Mouse (Mus musculus) right cerebral cortex, postnatal 36 days (tissue): ENCODE data around the gene Sik3.

Experiments used
- DNase-seq, 2 experiments: peaks; one replicate each; pipeline ENCODE4 v3.0.0; 2022; ENCODE audit warnings: low spot score in 2 of 2, mixed read lengths in 1 of 2

The Sik3 gene

DNA sequence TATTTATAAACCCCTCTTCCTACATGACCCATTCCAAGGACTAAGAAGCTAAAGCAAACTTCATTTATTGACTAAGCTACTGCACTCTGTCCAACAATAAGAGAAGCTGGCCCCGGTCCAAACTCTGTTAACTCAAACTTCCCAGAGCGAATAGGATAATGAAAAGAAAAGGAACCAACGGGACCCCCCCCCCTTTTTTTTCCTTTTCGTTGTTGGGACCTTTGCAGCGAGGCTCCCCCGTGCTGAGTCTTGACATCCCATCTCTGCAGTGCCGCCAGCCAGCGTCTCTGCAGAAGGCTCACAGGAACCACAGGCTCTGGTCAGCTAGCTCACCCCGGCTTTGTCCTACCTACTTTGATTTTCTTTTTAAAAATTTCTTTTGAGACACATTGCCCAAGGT is 3.2 kb downstream of the Sik3 start:
- no peak for DNase-seq

DNA sequence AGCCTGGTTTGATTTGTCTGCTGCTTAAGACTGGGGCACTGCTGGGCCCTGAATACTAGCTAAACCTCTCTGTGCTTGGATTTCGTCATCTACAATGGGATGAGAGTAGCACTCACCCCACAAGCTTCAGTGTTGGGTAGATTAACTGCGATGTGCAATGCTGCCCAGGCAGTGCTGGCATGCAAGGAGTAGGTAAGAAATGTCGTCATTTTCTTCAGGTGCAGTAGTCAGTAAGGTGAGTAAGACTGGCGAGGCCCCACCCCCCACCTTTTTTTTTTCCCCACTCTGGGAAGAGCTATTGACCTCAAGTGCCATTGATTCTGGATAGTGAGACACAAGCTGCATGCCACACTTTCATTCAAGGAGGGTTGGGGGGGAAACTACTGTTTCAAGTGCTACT is 3.8 kb downstream of the Sik3 start:
- no peak for DNase-seq

DNA sequence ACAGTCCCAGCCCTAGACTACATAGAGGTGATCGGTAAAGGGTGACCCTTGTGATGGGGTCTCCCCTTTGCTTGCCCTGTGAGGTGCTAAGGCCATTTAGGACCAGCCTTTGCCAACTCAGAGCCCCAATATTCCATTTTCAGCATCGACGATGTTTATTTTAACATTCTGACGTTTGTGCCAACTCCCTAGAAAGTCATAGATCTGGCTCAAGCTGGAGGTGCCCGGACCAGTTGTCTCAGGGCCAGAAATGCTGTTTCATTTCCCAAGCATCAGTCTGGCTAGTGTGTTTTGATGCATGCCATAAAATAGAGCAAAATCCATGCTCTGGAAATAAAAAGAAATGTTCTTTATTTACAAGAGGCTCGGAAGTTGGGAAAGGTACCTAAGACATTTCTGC is 5.7 kb downstream of the Sik3 start:
- no peak for DNase-seq

DNA sequence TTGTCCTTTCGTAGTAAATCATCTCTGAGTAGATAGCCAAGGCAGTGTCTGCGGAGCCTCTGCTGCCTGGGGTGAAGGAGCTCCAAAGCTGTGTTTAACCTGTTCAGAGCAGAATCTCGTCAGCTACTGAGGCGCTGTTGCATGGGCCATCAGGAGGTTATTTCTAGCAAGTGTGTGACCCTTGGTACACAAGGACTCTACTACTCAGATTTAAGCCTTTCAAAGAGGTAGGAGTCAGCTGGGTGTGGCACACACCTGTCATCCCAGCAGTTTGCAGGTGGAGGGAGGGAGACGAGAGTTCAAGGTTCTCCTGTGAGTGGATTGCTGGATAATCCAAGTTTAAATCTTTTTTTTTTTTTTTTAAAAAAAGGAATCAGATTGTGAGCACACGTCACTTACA is 7.4 kb downstream of the Sik3 start:
- no peak for DNase-seq

DNA sequence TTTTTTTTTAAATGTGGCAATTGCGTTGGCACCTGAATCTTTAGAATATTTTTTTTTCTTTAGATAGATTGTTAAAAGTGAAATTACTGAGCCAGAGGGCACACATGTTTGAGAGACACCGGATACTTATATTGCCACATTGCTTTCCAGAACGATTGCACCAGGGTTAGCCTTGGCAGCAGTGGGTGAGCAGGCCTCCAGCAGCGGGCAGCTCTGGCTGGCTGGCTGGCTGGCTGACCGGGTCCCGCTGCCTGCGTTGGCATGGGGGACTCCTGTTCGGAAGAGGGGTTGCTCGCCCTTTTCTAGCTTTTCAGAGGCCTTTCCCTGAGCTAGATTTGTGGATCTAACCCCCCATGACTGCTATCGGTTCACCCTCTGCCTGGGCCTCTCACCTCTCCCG is 11.0 kb downstream of the Sik3 start:
- no peak for DNase-seq

DNA sequence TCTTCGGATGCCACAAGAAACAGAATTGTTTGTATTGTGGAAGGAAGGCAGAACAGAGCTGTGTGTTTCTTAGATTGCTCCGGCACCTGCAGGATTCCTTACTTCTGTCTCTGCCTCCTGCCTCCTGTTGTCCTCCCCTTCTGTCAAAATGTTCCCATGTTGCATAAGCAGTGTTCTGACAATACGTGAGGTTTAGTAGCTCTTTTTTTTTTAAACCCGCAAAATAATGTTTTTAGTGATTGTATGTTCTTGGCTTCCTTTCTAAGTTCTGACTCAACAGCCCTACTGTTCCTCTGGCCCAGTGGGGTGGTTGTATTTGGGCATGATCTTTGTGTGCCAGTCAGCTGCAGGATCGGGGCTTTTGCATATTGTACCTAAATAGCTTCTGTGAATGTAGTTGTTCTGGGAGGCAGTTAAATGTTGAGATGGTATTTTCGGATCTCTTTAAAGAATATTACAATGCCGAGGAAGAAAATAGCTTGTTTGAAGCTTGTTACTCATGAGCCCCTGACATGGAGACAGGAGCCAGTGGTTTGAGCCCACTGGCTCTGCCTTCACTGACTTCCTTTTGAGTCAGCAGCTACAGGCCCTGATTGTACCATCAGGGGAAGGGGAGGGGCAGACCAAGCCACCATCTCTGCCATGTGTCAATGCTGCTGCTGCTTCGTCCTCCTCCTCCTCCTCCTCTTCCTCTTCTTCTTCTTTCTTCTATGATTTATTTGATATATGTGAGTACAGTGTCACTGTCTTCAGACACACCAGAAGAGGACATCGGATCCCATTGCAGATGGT is 13.6 kb downstream of the Sik3 start:
- DNase-seq: peak in 1 of 2 experiments; percentile 17

DNA sequence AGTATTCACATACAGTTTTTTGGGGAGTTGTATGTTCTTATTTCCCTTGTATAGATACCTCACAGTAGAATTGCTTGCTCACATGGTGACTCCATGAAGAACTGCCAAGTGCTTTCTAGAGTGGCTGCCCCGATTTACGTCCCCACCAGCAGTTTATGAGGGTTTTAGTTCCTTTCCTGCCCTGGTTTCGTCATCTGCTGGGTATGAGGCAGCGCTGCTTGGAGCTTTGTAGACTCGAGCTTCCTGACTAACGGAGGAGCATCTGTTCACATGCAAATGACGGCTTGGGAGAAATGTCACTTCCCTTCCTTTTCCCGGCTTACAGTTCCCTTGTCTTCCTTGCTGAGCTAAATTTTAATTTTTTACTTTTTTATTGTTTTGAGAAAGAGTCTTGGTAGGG is 15.4 kb downstream of the Sik3 start:
- no peak for DNase-seq

DNA sequence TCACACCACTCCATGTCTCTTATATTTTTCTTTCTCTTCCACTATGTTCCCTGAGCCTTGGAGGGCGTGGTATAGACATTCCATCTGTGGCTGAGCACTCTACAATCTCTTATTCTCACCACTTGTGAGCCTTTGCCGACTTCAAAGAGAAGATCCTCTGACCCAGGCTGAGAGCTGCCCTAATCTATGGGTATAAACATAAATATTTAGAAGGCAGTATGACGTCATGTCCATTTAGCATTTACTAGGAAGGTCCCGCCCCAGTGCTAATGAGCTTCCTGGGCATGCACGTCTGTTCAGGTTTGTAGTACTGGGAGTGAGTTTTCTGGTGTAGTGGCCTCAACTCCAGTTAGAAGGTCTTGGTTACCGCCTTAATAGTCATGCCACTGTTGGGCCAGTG is 16.9 kb downstream of the Sik3 start:
- DNase-seq: no peak

DNA sequence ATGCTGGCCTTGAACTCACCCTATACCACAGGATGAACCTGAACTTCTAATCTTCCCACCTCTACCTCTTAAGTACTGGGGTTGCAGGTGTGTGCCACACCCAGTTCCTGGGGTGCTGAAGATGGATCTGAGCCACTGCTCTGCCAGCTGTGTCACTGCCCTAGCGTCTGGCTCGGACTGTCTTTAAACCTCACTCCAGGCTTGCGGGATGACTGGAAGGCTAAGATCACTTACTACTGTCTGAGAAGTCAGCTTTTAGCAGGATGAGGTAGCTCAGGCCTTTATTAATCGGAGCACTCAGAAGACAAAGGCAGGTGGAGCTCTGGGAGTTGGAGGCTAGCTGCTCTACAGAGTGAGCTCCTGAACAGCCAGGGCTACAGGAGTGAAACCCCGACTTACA is 17.6 kb downstream of the Sik3 start:
- DNase-seq: no peak

DNA sequence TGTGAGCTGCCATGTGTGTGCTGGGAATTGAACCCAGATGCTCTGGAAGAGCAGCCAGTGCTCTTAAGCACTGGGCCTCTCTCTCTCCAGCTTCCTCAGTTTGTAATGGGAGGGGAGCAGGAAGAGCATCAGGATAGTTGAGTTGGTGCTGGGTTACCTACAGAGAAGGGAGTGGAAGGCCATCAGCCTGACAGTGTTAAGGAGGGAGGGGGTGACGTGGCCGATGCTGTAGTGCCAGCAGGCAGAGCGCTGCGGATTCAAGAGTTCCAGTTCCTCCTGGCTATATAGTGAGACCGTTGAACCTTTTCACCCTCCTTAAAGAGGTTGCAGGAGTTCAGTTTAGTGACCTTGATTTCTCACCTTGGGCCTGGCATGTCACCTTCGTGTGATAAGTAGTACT is 18.3 kb downstream of the Sik3 start:
- no peak for DNase-seq

DNA sequence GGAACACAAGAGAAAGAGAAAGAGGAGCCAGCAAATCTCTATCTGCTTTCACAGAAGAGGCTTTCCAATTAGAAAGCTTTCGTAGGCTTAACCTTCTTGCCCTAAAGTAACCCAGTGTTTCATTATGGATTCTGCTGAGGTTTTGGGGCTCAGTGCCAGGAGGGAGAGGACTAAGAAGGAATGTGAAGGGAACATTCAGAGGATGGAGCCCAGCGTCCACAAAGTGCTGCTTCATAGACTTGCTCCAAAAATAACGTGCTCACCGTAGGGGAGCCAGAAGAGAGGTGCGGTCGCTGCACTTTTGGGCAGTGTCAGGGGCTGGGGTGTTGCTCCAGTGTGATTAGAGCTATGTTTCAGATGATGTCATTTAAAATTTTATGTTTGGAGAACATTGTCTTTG is 19.6 kb downstream of the Sik3 start:
- DNase-seq: no peak

DNA sequence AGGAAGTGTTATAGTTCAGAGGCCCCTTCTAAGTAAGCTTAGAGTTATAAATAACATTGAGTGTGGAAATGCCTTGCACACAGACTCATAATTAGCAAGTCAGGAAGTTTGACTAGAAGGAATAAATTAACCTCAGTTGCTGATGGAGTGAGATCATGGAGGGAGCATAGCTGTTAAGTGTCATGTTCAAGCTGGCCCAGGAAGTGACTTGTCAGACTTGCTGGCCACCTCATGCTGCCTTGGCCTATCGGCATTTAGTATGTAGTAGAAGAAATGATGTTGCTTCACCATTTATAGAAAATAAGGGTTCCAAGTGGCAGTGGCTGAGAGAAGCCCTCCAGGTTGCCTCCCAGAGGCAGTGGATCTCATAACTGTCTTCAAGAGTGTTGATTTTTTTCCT is 20.4 kb downstream of the Sik3 start:
- no peak for DNase-seq

DNA sequence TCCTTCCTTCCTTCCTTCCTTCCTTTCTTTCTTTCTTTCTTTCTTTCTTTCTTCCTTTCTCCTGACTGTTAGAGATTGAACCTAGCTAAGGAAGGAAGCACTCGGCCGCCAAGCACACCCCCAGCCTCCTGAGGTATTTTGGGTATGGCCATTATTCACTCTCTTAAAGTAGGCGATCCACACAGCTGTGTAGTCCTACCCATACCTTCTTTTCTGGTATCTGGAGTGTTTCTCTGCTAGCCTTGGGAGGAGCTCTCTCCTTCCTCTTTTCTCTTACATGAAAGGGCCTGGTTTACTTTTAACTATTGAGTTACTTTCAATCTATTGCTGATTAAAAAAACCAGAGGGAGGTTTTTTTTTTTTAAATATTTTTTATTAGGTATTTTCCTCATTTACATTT is 21.2 kb downstream of the Sik3 start:
- no peak for DNase-seq

DNA sequence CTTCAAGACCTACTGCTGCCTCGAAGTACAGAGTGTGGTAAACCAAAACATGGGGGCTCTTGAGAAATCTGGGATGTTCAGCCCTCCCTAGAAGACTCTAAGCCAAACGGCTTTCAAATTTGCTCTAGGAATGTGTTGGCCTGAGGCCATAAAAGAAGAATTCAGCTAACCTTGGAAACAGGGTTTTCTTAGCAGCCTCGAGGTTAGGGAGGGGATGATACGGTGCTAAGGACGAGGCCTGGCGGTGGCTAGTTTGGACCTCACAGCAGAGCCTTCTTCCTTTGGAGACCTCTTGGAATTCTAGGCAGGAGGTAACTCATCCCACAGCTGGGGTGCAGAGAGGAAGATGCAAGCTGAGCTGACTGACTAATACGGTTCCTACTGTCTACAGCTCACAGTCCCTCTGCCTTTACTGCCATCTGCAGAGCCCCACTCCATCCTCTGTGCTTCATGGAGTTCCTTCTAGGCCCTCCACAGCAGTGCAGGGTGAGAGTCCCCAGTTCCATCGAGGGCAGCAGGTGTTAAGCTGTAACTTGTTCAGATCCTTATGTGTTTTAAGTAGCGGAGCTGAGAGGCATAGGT is 22.8 kb downstream of the Sik3 start:
- no peak for DNase-seq

DNA sequence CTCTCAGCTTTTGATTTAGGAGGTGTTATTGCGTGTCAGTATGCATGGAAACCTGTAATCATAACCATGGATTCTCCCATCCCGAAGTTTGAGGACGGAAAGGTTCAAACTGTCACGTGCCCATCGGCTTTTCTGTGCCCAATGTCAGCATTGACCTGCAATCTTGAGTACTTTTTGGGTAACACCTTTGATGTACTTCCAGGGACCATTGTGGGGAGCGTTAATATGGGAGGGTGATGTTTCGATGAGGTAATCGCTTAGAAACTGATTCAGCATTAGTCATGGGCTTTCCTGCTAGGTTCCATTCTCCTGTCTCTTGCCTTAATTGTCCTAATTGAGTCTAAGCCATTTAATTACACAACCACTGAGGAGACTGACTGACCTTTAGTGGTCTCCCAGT is 24.3 kb downstream of the Sik3 start:
- no peak for DNase-seq

DNA sequence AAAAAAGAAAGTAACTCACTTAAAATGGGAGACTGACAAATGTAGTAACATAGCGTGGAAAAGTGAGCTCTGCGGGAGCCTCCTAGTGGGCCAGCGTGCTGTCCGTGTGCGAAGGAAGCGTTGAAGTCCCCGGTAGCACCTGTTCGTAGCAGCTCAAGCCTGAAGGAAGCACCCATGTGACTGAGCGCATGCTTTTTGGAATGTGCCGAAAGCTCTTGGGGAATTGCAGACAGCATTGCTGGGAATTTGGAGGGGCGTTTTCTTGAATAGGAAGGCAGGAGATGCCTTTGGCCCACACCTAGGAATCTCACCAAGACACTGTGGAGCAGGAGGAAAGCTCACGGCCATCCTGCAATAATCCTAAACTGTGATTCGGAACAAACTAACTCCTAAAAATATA is 26.2 kb downstream of the Sik3 start:
- no peak for DNase-seq

DNA sequence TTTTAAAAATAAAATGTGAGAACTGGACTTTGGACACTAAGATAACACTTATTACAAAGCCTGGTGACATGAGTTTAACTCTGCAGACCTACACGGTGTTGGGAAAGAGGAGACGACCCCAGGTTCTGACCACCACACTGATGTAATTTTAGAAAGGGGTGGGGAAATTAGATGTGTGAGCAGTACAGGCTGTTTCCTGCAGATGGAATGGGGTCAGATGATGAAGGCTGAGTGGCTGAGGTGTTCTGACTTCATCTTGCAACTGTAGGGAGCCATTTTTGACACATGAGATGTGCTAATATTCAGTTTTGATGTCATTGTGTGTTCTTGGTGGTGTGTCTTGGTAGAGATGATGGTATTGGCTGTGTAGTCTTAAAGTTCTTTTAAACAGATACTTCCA is 28.6 kb downstream of the Sik3 start:
- DNase-seq: no peak

DNA sequence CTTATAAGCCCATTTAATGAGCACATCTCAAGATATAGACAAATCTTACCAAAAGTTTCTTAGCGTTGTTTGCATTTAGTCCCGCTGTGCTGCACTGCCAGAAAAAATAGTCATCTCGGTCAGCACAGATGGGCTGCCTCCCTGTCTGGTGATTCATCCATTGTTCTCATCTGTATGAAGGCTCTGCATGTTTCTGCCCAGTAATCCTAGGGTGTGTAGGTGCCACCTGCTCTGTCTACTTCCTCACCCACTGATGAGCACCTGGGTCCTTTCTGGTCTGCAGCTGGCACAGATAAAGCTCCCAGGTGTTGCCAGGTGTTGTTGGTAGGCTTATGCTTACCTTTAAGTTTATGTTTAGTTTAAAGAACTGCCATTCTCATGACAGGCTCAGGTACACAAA is 29.8 kb downstream of the Sik3 start:
- DNase-seq: no peak

DNA sequence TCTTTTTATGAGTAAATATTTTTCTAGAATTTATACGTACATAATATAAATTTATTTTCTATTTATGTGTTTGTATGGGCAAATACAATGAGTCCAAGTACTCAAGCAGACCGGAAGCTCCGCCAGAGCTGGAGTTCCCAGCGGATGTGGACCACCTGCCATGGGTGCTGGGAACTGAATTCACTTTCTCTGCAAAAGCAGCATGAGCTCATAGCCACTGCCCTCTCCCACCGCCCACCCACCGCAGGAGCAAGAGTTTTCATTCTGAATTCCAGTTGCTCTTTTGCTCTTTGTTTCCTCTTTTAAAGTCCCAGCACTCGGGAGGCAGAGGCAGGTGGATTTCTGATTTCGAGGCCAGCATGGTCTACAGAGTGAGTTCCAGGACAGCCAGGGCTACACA is 31.0 kb downstream of the Sik3 start:
- no peak for DNase-seq

DNA sequence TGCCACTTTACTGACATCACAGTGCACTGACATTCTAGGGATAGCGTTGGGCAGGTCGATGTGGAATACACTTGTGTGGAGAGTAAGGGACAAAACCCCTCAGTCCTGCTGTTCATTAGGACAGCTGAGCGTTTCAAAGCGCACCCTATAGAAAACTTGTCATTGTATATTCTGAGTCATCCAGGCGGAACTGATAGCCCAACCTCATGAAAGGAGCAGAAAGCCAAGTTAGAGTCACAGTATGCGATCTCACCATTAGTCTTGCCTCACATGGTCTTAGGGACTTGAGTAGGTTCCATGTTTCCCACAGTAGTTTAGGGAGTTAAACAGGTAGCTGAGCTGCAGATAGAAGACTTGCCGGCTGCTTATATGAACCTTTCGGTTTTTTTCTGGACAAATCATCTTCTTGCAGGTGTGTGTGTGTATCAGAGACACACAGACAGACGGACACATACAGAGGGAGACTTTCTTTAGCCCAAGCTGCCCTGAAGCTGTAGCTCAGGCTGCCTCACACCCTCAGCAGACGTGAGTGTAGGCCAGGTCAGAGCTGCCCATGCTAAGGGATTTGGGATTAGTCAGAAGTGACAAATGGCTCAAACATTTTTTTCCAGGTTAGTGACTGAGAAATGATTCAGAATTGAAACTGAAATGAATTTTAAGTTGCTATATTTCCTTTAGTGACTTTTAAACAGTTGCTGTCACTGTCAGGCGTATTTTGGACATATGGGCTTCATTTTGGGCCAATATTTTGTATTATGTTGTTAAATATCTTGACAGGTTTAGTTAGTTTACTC is 34.3 kb downstream of the Sik3 start:
- DNase-seq: no peak

DNA sequence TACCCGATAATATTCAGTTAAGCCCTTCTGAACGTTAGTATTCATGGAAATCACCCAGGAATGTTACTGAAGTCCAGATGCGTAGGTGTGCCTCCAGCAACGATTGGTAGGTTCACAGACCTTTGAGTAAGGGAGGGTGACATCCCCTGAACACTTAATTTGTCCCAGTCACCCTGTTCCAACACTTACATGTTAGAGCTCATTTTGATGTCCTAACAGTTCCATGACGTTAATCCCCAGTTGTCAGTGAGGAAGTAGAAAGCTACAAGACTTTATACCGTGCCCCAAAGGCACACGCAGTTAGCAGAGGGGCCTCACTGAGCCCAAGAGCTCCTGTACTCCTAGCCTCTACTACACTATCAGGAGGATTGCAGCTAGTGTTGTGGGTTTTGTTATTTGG is 36.9 kb downstream of the Sik3 start:
- DNase-seq: no peak

DNA sequence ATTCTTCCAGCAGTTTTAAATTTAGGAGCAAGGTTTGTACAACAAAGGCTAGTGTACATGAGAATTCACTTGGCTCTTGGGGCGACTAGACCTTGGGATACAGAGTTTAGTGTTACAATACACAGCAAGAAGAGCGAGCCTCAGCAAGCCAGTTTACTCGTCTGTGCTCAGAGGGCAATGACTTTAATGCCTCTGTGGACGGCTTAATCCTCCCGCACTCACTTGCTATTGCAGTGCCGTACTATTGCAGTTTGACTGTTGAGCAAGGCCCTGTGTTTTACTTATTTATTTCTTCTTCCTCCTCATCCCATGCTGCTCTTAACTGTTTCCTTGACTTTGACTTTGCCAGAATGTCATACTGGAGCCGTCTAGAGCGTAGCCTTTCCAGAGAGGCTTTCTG is 37.6 kb downstream of the Sik3 start:
- DNase-seq: no peak

DNA sequence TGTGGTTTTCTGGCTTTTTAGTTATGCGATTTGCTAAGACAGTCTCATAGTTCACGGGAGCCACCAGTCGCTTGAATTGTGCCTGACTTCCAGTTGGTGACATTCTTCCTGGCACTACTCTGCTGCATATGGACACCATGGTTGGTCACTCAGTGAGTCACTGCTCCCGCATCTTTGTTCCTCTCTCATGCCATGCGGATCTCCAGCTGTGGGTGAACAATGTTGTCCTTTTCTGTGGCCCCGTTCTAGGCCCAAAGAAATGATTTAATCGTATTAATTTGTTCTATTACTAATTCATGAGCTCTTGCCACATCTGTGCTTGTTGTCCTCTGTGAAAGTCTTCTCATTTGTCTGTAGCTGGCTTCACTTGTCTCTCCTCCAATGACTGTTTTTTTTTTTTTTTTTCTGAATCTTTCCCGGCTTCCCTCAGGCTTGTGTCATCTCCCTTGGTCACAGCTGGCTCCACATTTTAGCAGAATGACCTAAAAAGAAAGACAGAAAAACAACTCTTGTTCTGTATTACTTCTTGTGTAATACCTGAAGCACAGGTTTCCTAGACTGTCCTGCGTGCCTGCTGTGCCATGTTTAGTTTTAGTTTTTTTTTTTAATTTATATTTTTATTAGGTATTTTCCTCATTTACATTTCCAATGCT is 40.5 kb downstream of the Sik3 start:
- no peak for DNase-seq
